Mouse (Mus musculus) embryo, embryonic 9.5 days (tissue): ENCODE measurements at regions not wholly inside any gene's neighbourhood (a gene's known extent, or its start where the extent isn't known, plus 50 kb on each side); places are given as distances from the start of the nearest gene placed in this dataset.

ENCODE experiments used
- DNase-seq: peaks from one replicate; pipeline ENCODE4 v3.0.0-alpha.2; 2017; ENCODE audit errors: extremely low spot score

DNA sequence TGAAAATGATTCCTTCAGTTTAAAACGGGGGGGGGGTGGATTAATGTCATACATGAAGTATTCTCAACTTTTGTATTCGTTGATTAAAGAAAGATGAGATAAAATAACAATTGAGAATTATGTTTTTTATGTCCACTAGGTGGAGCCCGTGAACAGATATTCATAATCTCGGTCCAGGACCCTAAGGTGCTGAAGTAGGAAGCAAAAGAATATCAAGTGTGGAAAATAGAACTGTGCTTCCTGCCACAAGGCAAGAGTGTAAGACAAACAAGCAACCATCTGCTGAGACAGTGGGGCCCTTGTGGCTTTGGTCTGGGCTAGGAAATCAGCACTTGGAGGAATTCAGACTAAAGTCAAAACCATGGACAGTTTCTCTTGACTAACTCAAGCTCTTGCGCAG lies 50.9 kb upstream of the Kap start:
- peak; percentile 5 for DNase-seq

DNA sequence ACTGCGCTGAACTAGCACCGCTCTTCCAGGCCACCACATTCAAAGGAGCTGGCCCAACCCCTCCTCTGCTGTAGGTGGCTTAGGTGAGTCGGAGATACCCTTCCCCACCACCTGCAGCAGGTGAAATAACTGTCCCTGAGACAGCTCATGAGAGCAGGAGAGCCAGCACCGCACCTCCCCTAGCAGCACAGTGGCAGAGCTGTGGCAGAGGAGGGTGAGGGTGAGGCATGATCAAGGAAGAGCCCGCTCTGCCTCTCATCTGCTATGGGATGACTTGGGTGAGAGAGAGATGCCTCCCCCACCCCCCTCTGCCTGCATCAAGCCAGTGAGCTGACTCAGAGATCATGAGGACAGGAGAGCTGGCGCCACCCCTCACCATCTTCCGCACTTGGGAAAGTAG lies 81.1 kb upstream of the Kap start:
- no peak for DNase-seq

DNA sequence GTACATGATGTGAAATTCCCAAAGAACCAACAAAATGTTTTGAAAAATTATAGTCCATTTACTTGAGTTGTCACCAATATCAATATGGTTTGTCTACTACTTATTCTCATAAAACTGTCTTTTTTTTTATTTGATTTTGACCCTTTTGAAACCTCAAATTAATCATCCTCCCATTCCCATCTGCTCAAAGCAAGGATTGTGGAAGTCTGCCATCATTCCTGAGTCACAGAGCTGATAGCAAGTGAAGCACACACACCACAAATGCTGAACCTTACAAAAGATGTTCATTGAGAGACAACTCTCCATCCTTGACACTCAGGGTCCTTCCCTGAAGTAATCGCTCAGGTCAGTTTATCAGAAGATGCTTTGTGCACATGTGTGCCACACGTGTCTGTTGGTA lies 82.1 kb upstream of the Kap start:
- no peak for DNase-seq

DNA sequence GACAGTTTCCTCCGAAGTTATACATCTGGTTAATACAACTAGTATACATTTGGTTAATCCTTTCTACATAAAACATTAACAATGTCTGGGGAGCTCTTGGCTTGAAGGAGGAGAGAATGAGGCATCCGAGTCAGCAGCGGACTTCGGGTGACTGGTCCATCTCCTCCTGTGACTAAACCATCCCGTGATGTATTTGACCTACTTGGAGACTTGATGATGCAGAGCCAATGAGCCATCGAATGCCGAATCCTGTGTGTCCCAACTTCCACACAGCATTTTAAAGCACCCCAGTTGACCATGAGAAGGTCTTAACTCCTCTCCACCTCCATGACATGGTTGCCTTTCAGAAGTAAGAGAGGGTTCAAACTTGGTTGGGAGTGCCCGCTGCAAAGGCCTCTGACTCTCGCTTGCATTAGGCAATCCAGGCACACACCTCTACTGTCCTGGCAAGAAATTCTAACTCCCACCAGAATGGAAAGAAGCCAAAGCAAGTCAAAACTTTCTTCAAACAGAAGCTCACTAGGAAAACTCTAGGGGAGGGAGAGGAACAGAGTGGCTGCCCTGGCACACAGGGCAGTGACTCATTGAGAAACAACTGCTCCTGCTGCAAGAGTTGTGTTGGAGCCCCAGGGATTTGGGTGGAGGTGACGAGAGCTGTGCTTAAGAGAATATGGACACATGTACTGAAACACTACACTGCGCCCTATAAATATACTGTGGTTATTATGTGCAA lies 75.4 kb upstream of the Etv6 start:
- no peak for DNase-seq

DNA sequence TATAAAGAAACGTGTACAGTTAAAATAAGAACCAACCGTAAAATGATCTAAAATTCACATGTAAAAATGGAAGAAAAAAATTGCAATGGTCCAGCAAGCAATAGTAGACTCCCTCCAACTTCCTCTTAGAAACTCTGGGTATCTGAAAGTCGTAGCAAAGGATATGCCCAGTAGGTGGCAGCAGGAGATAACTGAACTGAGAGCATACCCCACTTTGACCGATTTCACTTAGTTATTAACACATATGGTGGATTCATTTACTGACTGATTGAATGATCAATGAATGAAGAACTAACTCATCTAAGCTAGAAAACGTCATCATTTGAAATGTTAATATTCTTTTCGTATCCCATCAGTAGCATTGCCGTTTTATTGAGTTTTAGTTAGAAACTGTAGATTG lies 74.8 kb upstream of the Etv6 start:
- peak; percentile 61 for DNase-seq

DNA sequence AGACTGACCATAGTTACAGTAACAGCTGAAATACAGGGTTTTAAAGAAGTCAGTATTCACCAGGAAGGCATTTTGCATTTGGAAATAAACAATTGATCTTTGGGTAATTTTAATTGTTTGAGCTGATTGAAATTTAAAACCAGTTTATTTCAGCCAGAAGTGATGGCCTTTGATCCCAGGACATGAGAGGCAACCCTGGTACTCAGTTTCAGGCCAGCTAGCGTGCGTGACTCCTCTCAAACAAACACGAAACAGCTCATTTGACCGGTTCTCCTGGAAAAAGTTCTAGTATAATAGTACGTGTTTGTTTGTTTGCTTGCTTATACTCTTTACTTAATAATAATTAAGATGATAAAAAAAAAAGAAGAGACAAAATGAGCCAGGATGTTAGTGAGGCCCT lies 72.9 kb upstream of the Etv6 start:
- no peak for DNase-seq

DNA sequence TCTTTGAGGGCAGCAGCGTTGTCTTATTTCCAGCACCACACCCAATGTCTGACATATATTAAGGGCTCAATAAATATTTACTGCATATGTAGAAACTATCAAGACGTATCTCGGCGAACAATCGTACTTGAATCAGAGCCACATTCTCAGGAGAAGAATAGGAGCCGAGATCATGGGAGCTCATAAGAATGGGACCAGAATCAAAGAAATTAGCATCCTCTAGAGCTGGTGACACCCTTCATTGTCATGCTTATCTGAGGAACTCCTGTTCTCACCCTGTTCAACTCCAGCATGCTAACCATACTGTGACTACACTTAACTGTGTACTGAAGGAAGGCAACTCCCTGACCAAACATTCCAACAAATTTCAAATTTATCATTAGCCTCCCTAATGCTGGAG lies 72.2 kb upstream of the Etv6 start:
- no peak for DNase-seq

DNA sequence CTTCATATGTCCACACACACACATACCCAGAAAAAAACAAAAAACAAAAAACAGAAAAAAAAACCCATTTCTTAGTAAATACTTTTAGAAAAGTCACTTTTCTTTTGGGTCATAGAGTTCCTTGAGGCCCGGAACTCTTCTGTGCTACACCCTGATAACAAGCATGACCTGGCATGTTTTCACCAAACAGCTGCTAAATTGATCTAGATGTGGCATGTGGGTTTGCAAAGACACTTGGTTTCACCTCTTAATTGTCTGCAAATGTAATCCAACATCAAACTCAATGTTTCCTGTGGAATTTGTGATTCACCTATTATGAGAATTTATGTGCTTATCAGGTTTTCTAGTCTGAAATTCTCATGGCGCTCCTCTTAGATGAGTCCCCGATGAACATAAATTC lies 68.2 kb upstream of the Etv6 start:
- DNase-seq = no peak

DNA sequence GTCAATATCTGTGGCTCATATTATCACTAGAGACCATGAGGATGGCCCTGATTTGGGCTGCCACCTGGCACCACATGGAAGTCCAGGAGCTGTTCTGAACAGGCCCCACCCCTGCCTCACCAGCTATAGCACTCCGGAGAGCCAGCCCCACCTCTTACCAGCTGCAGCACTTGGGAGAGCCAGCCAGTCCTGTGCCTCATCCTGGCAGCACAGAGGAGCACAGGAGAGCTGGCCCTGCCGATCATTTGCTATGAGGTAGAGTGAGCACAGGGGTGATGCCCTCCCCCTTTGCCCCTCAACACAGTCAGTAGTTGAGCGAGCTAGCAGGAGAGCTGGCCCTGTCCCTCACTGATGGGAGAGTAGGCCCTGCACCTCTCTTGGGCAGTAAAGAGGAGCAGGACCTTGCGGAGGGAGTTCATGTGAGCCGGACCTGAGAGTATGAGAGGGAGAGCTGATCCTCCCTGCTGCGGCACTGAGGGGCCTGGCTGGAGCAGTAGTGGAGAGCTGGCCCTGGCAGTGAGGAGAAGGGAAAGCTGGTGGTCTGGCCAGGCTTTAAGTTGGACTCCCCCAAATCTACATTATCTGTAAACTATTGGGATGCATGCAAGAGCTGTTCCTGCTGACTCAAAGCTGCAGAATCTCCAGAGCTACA lies 63.3 kb upstream of the Etv6 start:
- DNase-seq = no peak

DNA sequence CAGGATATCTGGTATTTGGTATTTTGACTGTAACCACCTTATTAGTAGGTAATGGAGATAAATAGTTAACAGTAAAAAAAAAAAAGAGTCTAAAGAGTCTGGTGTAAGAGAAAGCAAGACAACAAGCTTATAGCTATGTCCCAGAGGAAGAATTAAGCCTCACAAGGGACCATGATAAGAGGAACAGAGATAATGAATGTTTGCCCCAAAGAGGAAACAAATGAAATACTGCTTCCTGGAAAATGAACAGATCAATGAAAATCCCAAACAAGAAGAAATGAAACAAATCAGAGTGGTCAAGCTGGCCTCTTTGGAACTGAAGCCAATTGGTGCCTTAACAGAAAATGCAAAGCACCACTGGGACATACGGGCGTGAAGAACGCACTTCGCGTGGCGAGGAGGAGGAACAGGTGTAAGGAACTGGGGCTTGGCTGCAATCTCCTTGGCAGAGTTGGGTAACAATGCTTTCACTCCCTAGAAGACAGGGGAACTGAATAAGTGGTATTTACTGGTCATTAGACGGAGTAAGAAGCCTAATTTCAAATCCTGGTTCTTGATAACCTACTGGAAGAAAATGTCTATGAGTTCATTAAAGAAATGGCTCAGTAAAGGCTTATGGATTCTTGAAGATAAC lies 62.2 kb upstream of the Etv6 start:
- no peak for DNase-seq

DNA sequence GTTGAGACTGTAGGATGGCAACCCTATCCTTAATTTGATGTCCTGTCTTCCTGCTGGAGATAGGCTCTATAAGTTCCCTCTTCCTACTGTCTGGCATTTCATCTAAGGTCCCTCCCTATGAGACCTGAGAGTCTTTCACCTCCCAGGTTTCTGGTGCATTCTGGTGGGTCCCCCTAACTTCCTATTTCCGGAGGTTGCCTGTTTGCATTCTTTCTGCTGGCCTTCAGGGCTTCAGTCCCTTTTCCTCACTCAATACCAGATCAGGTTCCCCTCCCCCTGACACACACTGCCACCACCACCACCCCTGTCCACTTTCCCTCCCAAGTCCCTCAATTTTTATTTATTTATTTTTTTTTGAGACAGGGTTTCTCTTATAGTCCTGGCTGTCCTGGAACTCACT lies 59.5 kb upstream of the Etv6 start:
- no peak for DNase-seq

DNA sequence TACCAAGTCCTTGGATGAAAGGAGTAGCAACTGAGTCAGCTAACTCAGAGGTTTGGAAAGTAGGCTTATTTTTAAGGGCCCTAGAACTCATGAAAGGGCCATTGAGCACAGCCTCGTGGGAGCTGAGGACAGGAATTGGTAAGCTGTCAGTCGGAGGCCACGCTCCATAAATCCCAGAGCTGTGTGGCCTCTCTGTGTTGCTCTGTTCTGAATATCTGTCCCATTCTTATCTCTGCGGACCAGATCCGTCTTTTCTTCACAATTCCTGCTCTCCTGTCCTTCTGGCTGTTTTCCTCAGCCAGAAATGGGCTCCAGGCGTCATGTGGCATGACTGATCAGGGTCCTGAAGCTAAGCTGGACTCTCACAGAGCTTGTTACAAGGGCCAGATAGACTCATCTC lies 58.6 kb upstream of the Etv6 start:
- DNase-seq = no peak

DNA sequence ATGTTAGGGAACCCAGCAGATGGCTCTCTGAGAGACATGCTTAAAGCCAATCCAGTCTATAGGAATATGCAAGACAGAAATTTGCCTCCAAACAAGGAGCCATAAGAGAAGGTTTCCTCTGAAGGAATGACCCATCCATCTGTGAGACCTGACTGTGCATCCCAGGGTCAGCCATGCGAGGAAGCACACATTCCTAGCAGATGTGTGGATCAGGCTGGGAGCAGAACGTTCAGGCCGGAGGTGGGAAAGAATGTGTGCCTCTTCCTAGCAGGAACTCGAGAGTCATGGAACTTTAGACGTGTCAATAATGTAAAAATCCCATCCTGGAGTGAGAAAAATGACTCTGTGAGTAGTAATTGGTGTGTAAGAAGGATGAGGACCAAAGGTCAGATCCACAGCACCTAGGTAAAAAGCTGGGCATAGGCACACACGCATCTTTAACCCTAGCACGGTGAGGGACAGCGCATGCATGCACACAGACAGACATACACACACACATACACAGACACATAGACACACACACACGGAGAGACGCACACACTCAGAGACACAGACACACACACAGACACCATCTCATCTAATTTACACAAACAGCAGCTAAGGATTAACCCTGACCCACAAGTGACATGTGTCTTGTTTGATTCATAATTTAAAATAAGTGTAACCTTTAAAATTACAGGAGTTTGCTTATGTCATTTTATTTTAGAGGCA lies 51.5 kb upstream of the Etv6 start:
- DNase-seq = no peak

DNA sequence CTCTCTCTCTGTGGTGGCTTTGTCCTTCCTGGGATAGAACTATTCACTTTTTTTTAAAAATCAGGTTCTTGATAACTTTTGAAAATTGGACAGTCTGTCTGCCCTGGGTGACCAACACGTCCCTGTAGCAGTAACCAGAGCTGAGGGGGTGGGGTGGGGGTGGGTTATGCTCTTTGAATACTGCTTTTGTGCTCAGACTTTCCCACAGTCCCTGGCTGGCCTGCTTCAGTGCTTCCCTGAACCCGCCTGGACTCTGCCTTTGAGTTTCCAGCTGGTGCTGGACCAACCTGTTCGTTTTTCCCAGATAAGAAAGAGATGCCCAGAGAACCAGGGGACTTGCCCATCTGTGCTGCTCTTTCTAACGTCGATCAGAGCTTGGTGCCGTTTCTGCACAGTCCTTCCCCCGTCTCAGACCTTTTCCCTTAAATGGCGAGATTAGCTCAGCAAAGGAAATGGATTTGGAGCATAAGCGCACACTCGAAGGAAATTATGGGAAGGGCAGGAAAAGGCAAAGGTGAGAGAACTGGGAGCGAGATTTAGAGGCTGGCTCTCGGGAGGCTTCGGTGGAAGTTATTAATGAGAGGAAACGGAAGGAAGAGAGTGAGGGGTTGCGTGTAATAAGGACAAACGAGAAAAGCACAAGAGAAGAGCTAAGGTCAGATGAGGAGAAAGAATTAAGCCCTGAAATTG lies 50.7 kb upstream of the Etv6 start:
- no peak for DNase-seq
